Mouse (Mus musculus): ENCODE results near the gene Kif5a.
"Not testable (repeated sequence)": the region's sequence is repeated elsewhere in the genome, so short reads cannot be mapped to it uniquely, and the experiment has no call there.

DNA sequence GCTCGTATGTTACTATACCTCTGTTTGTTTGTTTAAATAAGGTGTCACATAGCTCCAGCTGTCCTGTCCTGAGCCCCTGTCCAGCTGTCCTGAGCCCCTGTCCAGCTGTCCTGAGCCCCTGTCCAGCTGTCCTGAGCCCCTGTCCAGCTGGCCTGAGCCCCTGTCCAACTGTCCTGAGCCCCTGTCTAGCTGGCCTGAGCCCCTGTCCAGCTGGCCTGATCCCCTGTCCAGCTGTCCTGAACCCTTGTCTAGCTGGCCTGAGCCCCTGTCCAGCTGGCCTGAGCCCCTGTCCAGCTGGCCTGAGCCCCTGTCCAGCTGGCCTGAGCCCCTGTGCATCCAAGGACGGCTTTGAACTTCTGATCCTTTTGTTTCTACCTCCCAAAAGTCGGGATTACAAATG is 46.0 kb upstream of the Kif5a start:
- TF ChIP-seq POLR2A (IDR thresholded peaks at IDR 0.05; ENCODE audit: borderline replicate concordance, insufficient read depth, low read length); CTCF (IDR thresholded peaks at IDR 0.05; ENCODE audit: borderline replicate concordance, insufficient read depth, low read depth, low read length): not testable (repeated sequence)

Measured in cerebellum, adult 2 months (tissue).